Mouse (Mus musculus) hindbrain, embryonic 15.5 days (tissue): ENCODE measurements around the gene Vps26c. TPM values are rescaled to one million over a fixed set of nuclear protein-coding genes. Genes with fewer than 3 reads are reported as not detected.

Source experiments
- ATAC-seq: fragments of 200-750 bp; cut with Nextera tagmentation; 2 replicates; pipeline ENCODE4 v1.8.0; 2017; ENCODE audit warnings: low read depth, moderate number of reproducible peaks, moderate TSS enrichment; ENCODE audit not compliant: low FRiP score
- H3K27ac ChIP-seq: fragments of 300-500 bp; sonication (generic); replicated peaks from 2 replicates; pipeline ENCODE4 v1.5.1; 2015; ENCODE audit warnings: mild to moderate bottlenecking, inconsistent platforms
- H3K27me3 ChIP-seq: fragments of 300-500 bp; sonication (generic); 2 replicates; pipeline ENCODE4 v1.6.1; 2015; ENCODE audit warnings: control low read depth, inconsistent platforms
- H3K36me3 ChIP-seq: fragments of 300-500 bp; sonication (generic); 2 replicates; pipeline ENCODE4 v1.6.1; 2015; ENCODE audit warnings: control low read depth, inconsistent platforms
- H3K4me1 ChIP-seq: fragments of 300-500 bp; sonication (generic); replicated peaks from 2 replicates; pipeline ENCODE4 v1.6.1; 2015; ENCODE audit warnings: control low read depth, inconsistent platforms
- H3K4me2 ChIP-seq: fragments of 300-500 bp; sonication (generic); 2 replicates; pipeline ENCODE4 v1.6.1; 2015; ENCODE audit warnings: moderate library complexity, mild to moderate bottlenecking, inconsistent platforms
- H3K4me3 ChIP-seq: fragments of 300-500 bp; sonication (generic); 2 replicates; pipeline ENCODE4 v1.5.1; 2015; ENCODE audit warnings: mild to moderate bottlenecking, inconsistent platforms
- H3K9ac ChIP-seq: fragments of 300-500 bp; sonication (generic); 2 replicates; pipeline ENCODE4 v1.6.1; 2015; ENCODE audit warnings: inconsistent platforms
- H3K9me3 ChIP-seq: fragments of 300-500 bp; sonication (generic); 2 replicates; pipeline ENCODE4 v1.6.1; 2016; ENCODE audit warnings: control low read depth, inconsistent platforms
- WGBS: fragments of 180-500 bp; shearing (Covaris S2); methylation state at CpG from one replicate; pipeline ENCODE4 v1.1.7; 2015; 5-methylcytosine and 5-hydroxymethylcytosine counted together
- polyA plus RNA-seq: library from polyadenylated mRNA; unstranded; fragments of >200 nt; fragmentation: Nextera tagmentation; extraction: Ambion mirVana; gene quantifications from 2 replicates; pipeline ENCODE4 v1.2.1, GENCODE M21; 2015

Gene Vps26c
- polyA plus RNA-seq, 1 experiment from 2014 or later: 86.9 TPM

DNA sequence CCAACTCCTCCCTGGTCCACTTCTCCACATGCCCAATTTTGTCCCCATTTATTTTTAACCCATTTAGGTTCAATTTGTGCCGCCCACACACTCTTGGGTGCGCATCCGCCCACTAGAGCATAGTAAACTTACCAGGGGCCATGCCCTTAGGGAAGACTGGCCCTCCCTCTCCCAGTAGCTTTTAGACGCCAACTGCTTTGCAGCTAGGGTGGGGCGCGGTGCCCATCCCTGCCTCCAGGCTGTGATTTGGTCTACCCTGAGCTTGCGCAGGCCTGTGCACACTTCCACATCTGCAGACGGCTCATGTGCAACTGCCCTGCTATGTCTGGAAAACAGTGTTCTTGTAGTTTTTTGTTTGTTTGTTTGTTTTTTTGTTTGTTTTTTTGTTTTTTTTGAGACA lies 16.3 kb upstream of the Vps26c start:
- Histone ChIP-seq H3K27ac (no peak overlapping the region), H3K9ac (no peak overlapping the region), H3K36me3 (no peaks in the 10 kb centered on the region), H3K4me3 (no peak overlapping the region), H3K27me3 (no peaks in the 10 kb centered on the region), H3K4me2 (no peak overlapping the region), H3K9me3 (no peaks in the 10 kb centered on the region), H3K4me1 (no peaks in the 10 kb centered on the region)
- no peak for ATAC-seq
- 91% methylated on average over 8 of the region's 8 CpGs for WGBS

DNA sequence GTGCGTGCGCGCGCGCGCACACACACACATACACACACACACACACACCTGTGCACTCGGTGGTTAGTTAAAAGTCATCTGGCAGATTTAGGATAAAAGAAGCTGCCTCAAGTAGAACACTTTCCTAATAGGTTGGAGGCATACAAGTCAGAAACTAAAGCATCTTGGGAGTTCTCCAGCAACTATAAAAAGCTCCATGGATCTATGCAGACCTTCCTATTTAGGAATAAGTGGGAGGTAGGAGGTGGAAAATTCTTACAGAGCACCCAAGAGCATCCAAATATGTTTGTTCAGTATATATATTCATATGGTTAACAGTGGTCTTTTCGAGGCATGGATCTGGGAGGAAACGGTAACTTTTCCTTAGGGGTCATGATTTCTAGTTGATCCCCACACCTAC lies 13.5 kb upstream of the Vps26c start:
- Histone ChIP-seq H3K4me2 (no peak overlapping the region), H3K4me3 (no peak overlapping the region), H3K27me3 (no peaks in the 10 kb centered on the region), H3K27ac (no peak overlapping the region), H3K9me3 (no peaks in the 10 kb centered on the region), H3K9ac (no peak overlapping the region), H3K4me1 (no peaks in the 10 kb centered on the region), H3K36me3 (no peaks in the 10 kb centered on the region)
- no peak for ATAC-seq
- 97% methylated on average over 9 of the region's 9 CpGs for WGBS

DNA sequence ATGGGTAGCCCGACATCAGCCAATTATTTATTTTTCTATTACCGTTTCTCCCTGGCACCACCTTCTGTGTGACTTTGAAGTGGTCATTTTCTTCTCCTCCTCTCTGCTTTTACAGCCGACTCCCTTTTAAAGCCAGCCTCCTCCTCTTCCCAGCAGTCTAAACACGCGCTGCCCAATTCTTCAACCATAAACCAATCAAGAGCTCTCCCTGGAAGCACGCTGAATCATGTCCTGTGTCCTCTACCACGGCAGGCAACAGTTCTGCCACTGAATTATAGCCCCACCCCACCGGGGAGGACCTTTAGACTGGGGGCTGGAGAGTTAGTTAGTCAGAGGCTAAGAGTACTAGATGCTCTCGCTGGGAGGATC lies 10.5 kb upstream of the Vps26c start:
- H3K27ac ChIP-seq: no peak overlapping the region
- H3K9me3 ChIP-seq: no peaks in the 10 kb centered on the region
- no peak for ATAC-seq
- no peaks in the 10 kb centered on the region for H3K4me1 ChIP-seq
- H3K4me3 ChIP-seq: no peak overlapping the region
- H3K4me2 ChIP-seq: no peak overlapping the region
- H3K27me3 ChIP-seq: no peaks in the 10 kb centered on the region
- H3K9ac ChIP-seq: no peak overlapping the region
- H3K36me3 ChIP-seq: no peaks in the 10 kb centered on the region
- 66% methylated on average over 9 of the region's 9 CpGs for WGBS

DNA sequence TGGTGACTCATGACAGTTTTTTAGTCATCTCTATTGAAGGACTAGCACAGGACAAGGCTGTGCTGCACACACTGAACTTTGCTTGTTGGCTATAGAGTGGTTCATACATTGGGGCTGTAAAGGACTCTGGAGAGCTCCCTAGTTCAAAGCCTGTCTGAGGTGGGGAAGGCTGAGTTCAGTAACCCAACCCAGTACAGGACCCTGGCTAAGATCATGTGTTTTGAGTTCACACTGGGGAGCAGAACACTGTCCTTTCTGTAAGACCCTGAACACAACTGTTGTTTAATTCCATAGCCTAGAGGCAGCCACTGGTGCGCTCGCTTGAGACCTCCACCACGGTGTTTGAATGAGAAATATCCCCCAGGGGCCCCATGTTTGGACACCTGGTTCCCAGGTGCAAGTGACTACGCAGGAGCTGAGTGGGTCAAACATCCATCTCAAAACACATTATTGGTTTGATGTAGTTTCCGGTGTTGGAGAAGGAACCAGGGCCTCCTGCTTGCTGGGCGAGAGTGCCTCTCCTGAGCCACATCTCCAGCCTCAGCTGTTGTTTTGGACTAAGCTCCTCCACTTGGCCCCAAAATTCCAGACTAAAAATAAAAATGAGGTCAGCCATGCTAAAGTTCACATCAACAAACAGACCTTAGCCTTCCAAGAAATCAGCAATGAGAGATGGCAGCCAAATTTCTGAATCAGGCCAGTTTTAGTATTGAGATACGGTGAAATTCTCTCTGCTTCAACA lies 10.0 kb upstream of the Vps26c start:
- no peaks in the 10 kb centered on the region for H3K9me3 ChIP-seq
- no peaks in the 10 kb centered on the region for H3K27me3 ChIP-seq
- 86% methylated on average over 7 of the region's 7 CpGs for WGBS
- H3K9ac ChIP-seq: no peak overlapping the region
- H3K27ac ChIP-seq: no peak overlapping the region
- H3K36me3 ChIP-seq: no peaks in the 10 kb centered on the region
- H3K4me2 ChIP-seq: no peak overlapping the region
- no peaks in the 10 kb centered on the region for H3K4me1 ChIP-seq
- no peak for ATAC-seq
- H3K4me3 ChIP-seq: no peak overlapping the region

DNA sequence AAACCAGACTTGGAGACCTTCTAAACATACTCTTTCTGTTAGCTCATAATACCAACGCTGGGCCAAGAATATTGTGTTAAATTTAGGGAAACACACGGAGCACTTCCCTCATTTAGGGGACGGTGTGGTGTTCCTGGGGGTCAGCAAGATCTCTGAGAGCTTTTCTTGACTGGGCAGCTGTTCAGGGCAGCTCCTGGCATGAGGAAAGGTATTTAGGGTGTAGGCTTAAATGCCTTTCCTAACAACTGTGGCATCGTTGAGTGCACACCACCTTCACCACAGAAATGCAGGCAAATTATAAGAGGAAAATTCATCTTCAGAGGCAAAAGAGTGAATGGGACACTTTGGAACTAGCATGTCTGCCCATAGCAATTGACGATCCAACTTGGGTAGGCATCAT lies 9.1 kb upstream of the Vps26c start:
- WGBS: 91% methylated on average over 5 of the region's 5 CpGs
- Histone ChIP-seq H3K9me3 (no peaks in the 10 kb centered on the region), H3K4me2 (no peak overlapping the region), H3K27ac (no peak overlapping the region), H3K4me3 (no peak overlapping the region), H3K4me1 (no peaks in the 10 kb centered on the region), H3K27me3 (no peaks in the 10 kb centered on the region), H3K9ac (no peak overlapping the region), H3K36me3 (no peaks in the 10 kb centered on the region)
- no peak for ATAC-seq

DNA sequence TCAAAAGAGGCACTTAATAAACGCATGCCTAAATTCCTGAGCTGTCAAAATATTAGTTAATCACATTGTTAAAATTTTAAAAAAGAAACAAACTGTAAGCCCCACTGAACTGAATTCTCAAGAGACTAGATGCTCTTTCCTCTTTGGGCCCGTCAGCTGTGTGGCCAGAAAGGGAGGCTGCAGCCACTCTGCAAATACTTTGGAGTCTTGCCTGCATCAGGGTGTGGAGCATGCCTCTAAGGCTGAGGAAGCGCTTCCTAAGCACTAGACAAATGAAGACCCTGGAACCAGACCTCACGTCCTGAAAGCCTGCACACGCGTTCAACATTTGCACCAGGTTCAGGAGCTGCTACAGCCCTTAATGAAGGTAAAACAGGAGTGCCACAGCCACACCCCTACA lies 7.0 kb upstream of the Vps26c start:
- no peaks in the 10 kb centered on the region for H3K4me1 ChIP-seq
- H3K4me2 ChIP-seq: no peak overlapping the region
- no peak overlapping the region for H3K4me3 ChIP-seq
- no peaks in the 10 kb centered on the region for H3K36me3 ChIP-seq
- H3K9ac ChIP-seq: no peak overlapping the region
- WGBS: 84% methylated on average over 6 of the region's 6 CpGs
- H3K9me3 ChIP-seq: no peaks in the 10 kb centered on the region
- no peak for ATAC-seq
- H3K27me3 ChIP-seq: no peaks in the 10 kb centered on the region
- no peak overlapping the region for H3K27ac ChIP-seq

DNA sequence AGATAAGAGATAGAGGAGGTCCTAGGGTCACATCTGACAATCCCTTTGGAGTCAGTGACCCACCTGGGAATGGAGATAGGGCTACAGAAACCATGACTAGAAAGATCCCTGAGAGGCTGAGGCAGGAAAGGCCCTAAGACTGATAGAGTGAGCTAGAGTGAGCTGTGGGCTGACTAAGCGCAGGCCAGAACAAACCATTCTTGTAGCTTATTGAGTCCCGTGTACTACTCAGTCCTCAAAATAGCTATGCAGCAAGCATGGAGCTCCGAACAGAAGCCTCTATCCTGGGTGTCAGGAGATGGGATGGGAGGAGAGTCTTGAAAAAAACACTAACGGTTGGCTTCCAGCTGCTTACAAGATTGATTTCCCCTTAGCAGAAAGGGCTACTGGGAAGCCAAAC lies 4.6 kb upstream of the Vps26c start:
- Histone ChIP-seq H3K36me3 (no peaks in the 10 kb centered on the region), H3K4me3 (no peak overlapping the region), H3K9me3 (no peaks in the 10 kb centered on the region), H3K27me3 (no peaks in the 10 kb centered on the region), H3K27ac (no peak overlapping the region), H3K4me1 (peaks cover 10% of the 10 kb centered on the region), H3K9ac (no peak overlapping the region), H3K4me2 (no peak overlapping the region)
- no peak for ATAC-seq
- 80% methylated on average over 4 of the region's 4 CpGs for WGBS

DNA sequence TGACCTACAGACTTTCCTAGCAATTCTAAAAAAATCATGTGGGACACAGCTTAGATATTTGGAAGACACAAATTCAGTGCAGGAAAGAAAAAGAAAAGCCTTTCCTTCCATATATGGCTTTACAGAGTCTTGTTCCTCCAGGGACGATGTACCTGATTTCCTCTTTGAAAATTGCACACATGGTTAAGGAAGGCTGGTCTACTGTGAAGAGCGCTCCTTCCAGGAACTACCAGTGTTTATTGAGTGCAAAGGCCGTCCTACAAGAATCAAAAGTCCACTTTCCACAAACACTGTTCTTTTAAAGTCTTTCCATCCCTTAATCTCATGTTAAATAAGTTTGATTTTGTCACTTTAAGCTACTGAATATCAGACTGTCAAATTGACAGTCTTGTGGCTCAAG lies 916 bp upstream of the Vps26c start:
- Histone ChIP-seq H3K36me3 (no peaks in the 10 kb centered on the region), H3K4me3 (peak overlapping the region; percentile 68), H3K4me2 (peak overlapping the region; percentile 57), H3K9me3 (no peaks in the 10 kb centered on the region), H3K27ac (peak overlapping the region; percentile 94), H3K4me1 (peaks cover 30% of the 10 kb centered on the region), H3K27me3 (no peaks in the 10 kb centered on the region), H3K9ac (peak overlapping the region; percentile 73)
- WGBS: 72% methylated on average over 3 of the region's 3 CpGs
- ATAC-seq: no peak

DNA sequence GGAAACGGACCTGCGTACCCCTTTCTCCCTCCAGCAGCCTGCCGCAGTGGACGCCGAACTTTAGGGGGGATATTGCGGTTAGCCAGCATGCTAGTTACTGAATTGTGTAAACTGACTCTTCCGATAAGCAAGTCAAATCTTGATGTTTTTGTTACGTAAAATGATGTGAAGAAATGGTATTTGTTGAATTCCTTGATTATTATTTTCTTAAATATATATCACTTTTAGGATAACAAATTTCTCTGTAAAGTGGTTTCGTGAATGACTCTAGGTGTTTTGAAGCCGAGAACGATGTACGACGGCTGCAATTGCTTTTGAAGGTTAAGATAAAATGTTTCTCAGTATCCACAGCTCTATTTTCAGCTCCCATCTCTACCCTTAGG lies 513 bp upstream of the Vps26c start:
- Histone ChIP-seq H3K9me3 (no peaks in the 10 kb centered on the region), H3K9ac (peak overlapping the region; percentile 73)
- 7% methylated on average over 13 of the region's 13 CpGs for WGBS

DNA sequence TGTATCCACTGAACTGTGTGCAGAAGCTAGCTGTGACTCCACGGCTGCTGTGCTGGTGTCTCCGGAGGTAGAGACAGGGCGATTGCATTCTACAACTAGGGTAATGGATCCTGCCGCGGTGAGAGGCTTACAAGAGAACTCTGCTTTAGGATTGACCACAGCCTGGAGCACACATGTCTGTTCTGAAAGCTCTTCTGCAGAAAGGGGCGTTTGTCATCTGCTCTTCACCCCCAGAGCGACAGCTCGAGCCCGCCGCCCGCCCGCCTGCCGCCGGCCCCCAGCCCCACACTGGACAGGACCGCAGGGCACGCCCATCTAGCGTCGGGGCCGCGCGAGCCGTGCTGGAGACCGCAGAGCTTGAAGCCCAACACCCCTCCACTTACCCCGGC lies 681 bp downstream of the Vps26c start:
- 0% methylated on average over 24 of the region's 24 CpGs for WGBS

More for the DNA sequence above, 513 bp upstream of the Vps26c start:
- peak overlapping the region; percentile 57 for H3K4me2 ChIP-seq
- no peaks in the 10 kb centered on the region for H3K36me3 ChIP-seq
- no peak for ATAC-seq
- H3K4me3 ChIP-seq: peak overlapping the region; percentile 68
- H3K4me1 ChIP-seq: peaks cover 30% of the 10 kb centered on the region
- H3K27ac ChIP-seq: peak overlapping the region; percentile 94
- H3K27me3 ChIP-seq: no peaks in the 10 kb centered on the region

DNA sequence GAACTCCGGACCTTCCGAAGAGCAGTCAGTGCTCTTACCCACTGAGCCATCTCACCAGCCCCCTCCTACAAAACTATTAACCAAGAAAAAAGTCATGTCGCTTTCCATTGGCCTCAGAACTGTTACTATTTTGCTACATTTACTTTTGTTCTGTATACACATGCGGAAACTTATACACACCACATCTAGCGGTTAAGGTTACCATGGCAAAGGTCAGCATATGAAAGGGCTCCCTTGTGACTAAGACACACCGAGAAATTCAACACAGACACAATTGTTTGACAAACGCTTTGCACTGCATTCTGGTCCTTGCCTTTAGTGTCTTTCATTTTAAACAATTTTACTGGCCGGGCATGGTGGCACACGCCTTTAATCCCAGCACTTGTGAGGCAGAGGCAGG lies 1.9 kb downstream of the Vps26c start:
- WGBS: 71% methylated on average over 9 of the region's 9 CpGs

More for the DNA sequence above, 681 bp downstream of the Vps26c start:
- Histone ChIP-seq H3K4me3 (peak overlapping the region; percentile 68), H3K36me3 (no peaks in the 10 kb centered on the region), H3K4me1 (peaks cover 30% of the 10 kb centered on the region), H3K27me3 (no peaks in the 10 kb centered on the region), H3K9me3 (no peaks in the 10 kb centered on the region), H3K4me2 (peak overlapping the region; percentile 57), H3K27ac (peak overlapping the region; percentile 94), H3K9ac (peak overlapping the region; percentile 73)
- peak; percentile 81 for ATAC-seq

DNA sequence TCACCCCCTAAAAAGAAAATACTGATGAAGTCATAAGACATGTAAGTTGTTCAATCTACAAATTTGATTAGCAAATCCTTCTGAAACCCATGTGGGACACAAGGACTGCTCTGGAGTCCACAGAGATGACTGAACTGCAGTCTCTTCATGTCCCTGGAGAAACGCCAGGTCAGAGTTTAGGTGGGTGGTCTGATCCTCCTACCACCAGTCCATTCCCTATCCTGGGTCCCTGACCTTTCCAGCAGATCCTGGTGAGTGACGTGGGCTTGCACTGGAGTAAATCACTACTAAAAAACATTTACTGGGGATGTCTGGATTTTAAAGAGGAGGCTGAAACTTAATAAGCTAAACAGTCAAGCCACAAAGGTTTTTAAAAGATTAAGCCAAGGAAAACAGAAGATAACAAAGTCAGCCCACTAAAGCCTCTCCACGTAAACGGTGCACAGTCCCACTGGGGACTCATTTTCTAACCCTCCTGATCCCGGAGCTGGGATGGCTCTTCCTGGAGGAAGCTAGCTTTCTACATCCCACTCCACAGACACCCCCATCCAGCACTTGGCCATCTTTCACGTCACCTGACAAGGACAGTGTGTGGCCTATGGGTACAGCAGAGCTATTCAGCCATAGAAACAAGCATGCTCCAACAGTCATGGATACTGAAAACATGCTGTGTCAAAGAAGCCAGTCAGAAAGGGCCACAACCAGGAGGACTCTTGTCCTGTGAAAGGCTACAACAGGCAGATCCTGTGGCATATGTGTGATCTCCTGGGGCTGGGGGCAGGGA lies 2.8 kb downstream of the Vps26c start:
- Histone ChIP-seq H3K27ac (no peak overlapping the region), H3K36me3 (no peaks in the 10 kb centered on the region), H3K27me3 (no peaks in the 10 kb centered on the region), H3K9ac (no peak overlapping the region), H3K4me3 (no peak overlapping the region), H3K9me3 (no peaks in the 10 kb centered on the region), H3K4me1 (peaks cover 30% of the 10 kb centered on the region), H3K4me2 (no peak overlapping the region)
- WGBS: 69% methylated on average over 6 of the region's 6 CpGs
- ATAC-seq: no peak

More for the DNA sequence above, 1.9 kb downstream of the Vps26c start:
- Histone ChIP-seq H3K36me3 (no peaks in the 10 kb centered on the region), H3K4me2 (peak overlapping the region; percentile 57), H3K4me1 (peaks cover 30% of the 10 kb centered on the region), H3K9me3 (no peaks in the 10 kb centered on the region), H3K27me3 (no peaks in the 10 kb centered on the region), H3K4me3 (no peak overlapping the region), H3K27ac (no peak overlapping the region), H3K9ac (no peak overlapping the region)
- ATAC-seq: no peak
